Mouse (Mus musculus) myocyte (in vitro differentiated cells): ENCODE results near the gene Nfic.

Experiments
- CEBPB ChIP-seq: IDR thresholded peaks from 2 replicates; pipeline ENCODE4 v1.6.1; 2011; ENCODE audit warnings: mild to moderate bottlenecking, moderate library complexity; ENCODE audit not compliant: poor library complexity, insufficient read depth, severe bottlenecking
- E2F4 ChIP-seq: IDR thresholded peaks from one replicate; pipeline ENCODE4 v1.6.1; 2011; ENCODE audit warnings: mild to moderate bottlenecking, control low read depth, moderate library complexity; ENCODE audit not compliant: insufficient read depth
- MAX ChIP-seq: IDR thresholded peaks from one replicate; pipeline ENCODE4 v1.6.1; 2011; ENCODE audit warnings: low read depth, mild to moderate bottlenecking, control low read depth
- MYOD1 ChIP-seq, 3 experiments: IDR thresholded peaks; one replicate each; pipeline ENCODE4 v1.6.1; 2011; ENCODE audit warnings: control low read depth in 2 of 3, low read depth in 2 of 3, mild to moderate bottlenecking in 2 of 3, moderate library complexity in 1 of 3; ENCODE audit not compliant: insufficient read length in 2 of 3, control insufficient read depth in 1 of 3
- MYOG ChIP-seq, 3 experiments: IDR thresholded peaks; one replicate each; pipeline ENCODE4 v1.6.1; 2011; ENCODE audit warnings: control low read depth in 2 of 3, low read depth in 2 of 3, mild to moderate bottlenecking in 2 of 3; ENCODE audit not compliant: insufficient read length in 2 of 3, control insufficient read depth in 1 of 3, insufficient read depth in 1 of 3
- POLR2A ChIP-seq: IDR thresholded peaks from one replicate; pipeline ENCODE4 v1.6.1; 2011; ENCODE audit warnings: low read depth, mild to moderate bottlenecking, control low read depth, moderate library complexity; ENCODE audit not compliant: insufficient read length
- POLR2AphosphoS2 ChIP-seq: IDR thresholded peaks from one replicate; pipeline ENCODE4 v1.6.1; 2011; ENCODE audit warnings: low read depth, control low read depth; ENCODE audit not compliant: insufficient read length
- REST ChIP-seq: IDR thresholded peaks from one replicate; pipeline ENCODE4 v1.6.1; 2011; ENCODE audit warnings: mild to moderate bottlenecking, control low read depth, moderate library complexity; ENCODE audit not compliant: insufficient read depth, insufficient read length
- TCF12 ChIP-seq: IDR thresholded peaks from one replicate; pipeline ENCODE4 v1.6.1; 2011; ENCODE audit warnings: mild to moderate bottlenecking, control low read depth; ENCODE audit not compliant: poor library complexity, insufficient read depth, severe bottlenecking
- USF1 ChIP-seq: IDR thresholded peaks from one replicate; pipeline ENCODE4 v1.6.1; 2011; ENCODE audit warnings: low read depth, mild to moderate bottlenecking, control low read depth, moderate library complexity

DNA sequence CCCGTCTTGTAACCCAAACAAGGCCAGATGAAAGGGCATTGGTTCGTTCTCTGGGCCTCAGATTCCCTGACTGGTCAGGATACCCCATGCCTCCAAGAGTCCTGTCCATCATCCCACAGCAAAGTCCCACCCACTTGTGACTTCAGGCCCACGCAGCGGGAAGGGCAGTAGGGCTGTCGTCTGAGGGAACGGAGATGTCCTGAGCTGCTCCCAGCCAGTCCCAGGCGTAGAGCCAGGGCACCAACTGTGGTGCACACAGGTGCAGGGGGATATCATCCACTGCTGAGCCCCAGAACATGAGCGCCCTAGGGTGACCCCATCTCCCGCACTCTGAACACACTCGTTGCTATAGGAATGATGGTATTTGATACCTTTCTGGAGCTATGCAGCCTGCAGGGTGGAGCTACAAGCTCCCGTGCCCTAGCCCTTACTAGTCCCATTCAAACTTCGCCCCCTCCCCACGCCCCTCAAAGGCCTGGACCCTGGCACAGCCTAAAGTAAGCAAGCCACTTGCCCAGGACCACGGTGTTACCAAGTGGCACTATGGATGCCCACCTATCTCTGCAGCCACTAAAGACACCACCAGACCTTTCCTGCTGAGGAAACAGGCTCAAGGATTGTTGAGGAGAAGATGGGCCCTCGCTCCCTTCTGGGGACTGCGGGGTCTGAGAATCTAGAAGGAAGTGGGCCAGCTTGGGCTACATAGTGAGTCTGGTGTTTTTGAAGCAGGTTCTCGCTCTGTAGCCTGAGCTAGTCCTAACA lies 39.7 kb downstream of the Nfic start:
- TF ChIP-seq MAX: no peak
- no peak for TF ChIP-seq POLR2A
- TF ChIP-seq USF1: no peak
- TF ChIP-seq POLR2AphosphoS2: no peak
- peak in 2 of 3 experiments; percentile 86 to 96 for TF ChIP-seq MYOG (IDR thresholded peaks at IDR 0.05; ENCODE audit: control insufficient read depth in 1 of 3, insufficient read depth in 1 of 3, insufficient read length in 2 of 3, low read depth in 2 of 3)
- no peak for TF ChIP-seq E2F4
- peak in 1 of 3 experiments; percentile 91 for TF ChIP-seq MYOD1 (IDR thresholded peaks at IDR 0.05; ENCODE audit: control insufficient read depth in 1 of 3, insufficient read length in 2 of 3, low read depth in 2 of 3)
- no peak for TF ChIP-seq REST
- TF ChIP-seq CEBPB: no peak
- peak; percentile 47 for TF ChIP-seq TCF12
